Mouse (Mus musculus) kidney, postnatal 0 days (tissue): ENCODE data around the gene Pus7. TPM values are rescaled to one million over a fixed set of nuclear protein-coding genes. Genes with fewer than 3 reads are reported as not detected.

ENCODE experiments used
- ATAC-seq: fragments of 200-750 bp; cut with Nextera tagmentation; replicated peaks from 2 replicates; pipeline ENCODE4 v1.8.0; 2017; ENCODE audit warnings: low read depth, moderate number of reproducible peaks, moderate TSS enrichment, moderate library complexity; ENCODE audit not compliant: low FRiP score
- DNase-seq: peaks from one replicate; pipeline ENCODE4 v3.0.0-alpha.2; 2016; ENCODE audit warnings: low spot score
- H3K27ac ChIP-seq: fragments of 300-500 bp; sonication (generic); 2 replicates; pipeline ENCODE4 v1.5.1; 2014; ENCODE audit warnings: mild to moderate bottlenecking
- H3K27me3 ChIP-seq: fragments of 300-500 bp; sonication (generic); 2 replicates; pipeline ENCODE4 v1.6.1; 2014; ENCODE audit warnings: low read length, mixed read lengths; ENCODE audit not compliant: insufficient read depth
- H3K36me3 ChIP-seq: fragments of 300-500 bp; sonication (generic); 2 replicates; pipeline ENCODE4 v1.6.1; 2014; ENCODE audit warnings: low read length, mixed read lengths; ENCODE audit not compliant: insufficient read depth
- H3K4me1 ChIP-seq: fragments of 300-500 bp; sonication (generic); replicated peaks from 2 replicates; pipeline ENCODE4 v1.6.1; 2014; ENCODE audit warnings: antibody characterized with exemption, low read length, mixed read lengths; ENCODE audit not compliant: insufficient read depth
- H3K4me2 ChIP-seq: fragments of 300-500 bp; sonication (generic); 2 replicates; pipeline ENCODE4 v1.6.1; 2014; ENCODE audit warnings: mild to moderate bottlenecking, low read length, moderate library complexity, mixed read lengths
- H3K4me3 ChIP-seq: fragments of 300-500 bp; sonication (generic); replicated peaks from 2 replicates; pipeline ENCODE4 v1.5.1; 2014; ENCODE audit warnings: low read depth, low read length
- H3K9ac ChIP-seq: fragments of 300-500 bp; sonication (generic); 2 replicates; pipeline ENCODE4 v1.6.1; 2014; ENCODE audit warnings: low read depth, low read length
- H3K9me3 ChIP-seq: fragments of 300-500 bp; sonication (generic); replicated peaks from 2 replicates; pipeline ENCODE4 v1.6.1; 2016; ENCODE audit warnings: low read length, inconsistent platforms, mixed read lengths
- CTCF ChIP-seq: IDR thresholded peaks from 2 replicates; pipeline ENCODE4 v1.5.1; 2016; ENCODE audit warnings: antibody characterized with exemption, low read depth, mild to moderate bottlenecking, moderate library complexity
- WGBS: fragments of 180-500 bp; shearing (Covaris S2); extraction: QIAGEN DNeasy Blood & Tissue Kit; methylation state at CpG from one replicate; pipeline ENCODE4 v1.1.7; 2014; 5-methylcytosine and 5-hydroxymethylcytosine counted together
- polyA plus RNA-seq: library from polyadenylated mRNA; unstranded; fragments of >200 nt; fragmentation: Nextera tagmentation; extraction: Ambion mirVana; gene quantifications from 2 replicates; pipeline ENCODE4 v1.2.1, GENCODE M21; 2015

Pus7 gene
- polyA plus RNA-seq = 13.8 and 16.3 TPM in 2 replicates

DNA sequence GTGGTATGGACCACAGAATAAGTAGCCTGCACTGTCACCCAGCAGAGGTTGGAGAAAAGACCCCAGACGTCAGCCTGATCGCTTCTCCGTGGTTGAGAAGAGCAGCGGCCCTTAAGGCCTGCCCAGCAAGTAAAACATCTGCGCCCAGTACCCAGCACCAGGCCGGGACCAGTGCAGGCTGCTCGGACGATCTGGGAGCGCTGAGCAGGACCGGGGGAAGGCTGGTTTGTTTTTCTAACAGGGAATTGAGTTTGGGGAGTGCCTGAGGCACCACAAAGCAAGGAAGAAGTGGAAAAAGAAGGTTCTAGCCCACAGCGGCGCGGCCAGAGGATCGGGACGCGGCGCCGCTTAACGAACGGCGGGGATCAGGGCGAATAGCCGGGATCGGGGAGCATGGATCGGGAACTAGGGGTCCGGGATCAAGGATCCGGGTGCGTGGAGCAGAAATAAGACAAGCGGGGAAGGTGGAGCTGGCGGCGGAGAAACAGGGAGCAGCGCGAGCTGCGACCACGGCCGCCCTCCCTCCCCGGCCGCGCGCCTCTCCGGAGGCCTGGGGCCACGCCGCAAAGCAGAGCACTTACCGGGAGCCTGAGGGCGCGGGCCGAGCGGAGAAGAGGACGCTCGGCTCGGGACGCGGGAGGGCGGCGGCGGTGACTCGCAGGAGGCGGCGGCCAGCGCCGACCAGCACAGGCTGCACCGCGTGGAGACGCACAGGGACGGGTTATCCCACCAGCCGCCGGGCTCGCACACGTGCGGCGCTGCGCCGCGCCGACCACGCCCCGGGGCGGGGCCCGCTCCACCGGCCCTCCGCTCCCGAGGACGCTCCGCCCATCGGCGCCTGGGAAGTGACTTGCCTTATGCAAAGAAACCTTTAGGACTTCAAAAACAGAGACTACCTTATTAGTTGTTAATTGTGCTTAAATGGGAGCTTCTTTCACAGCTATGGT is at the start of gene Pus7:
Gene Pus7 (minus strand): TSS at position 781 of the 947 bp plus-strand sequence.
- ATAC-seq = peak; percentile 91
- Histone ChIP-seq H3K9ac (peak within 1 kb of the TSS; percentile 83), H3K9me3 (no peaks in the 10 kb centered on the region), H3K4me3 (peak within 1 kb of the TSS; percentile 86), H3K36me3 (no peaks in the 10 kb centered on the region), H3K27ac (peak within 1 kb of the TSS; percentile 48), H3K4me2 (peak within 1 kb of the TSS; percentile 85), H3K27me3 (no peaks in the 10 kb centered on the region), H3K4me1 (no peaks in the 10 kb centered on the region)
- under 1% methylated on average over 60 of the region's 86 CpGs for WGBS
- peak; percentile 90 for DNase-seq
- no peak for TF ChIP-seq CTCF

DNA sequence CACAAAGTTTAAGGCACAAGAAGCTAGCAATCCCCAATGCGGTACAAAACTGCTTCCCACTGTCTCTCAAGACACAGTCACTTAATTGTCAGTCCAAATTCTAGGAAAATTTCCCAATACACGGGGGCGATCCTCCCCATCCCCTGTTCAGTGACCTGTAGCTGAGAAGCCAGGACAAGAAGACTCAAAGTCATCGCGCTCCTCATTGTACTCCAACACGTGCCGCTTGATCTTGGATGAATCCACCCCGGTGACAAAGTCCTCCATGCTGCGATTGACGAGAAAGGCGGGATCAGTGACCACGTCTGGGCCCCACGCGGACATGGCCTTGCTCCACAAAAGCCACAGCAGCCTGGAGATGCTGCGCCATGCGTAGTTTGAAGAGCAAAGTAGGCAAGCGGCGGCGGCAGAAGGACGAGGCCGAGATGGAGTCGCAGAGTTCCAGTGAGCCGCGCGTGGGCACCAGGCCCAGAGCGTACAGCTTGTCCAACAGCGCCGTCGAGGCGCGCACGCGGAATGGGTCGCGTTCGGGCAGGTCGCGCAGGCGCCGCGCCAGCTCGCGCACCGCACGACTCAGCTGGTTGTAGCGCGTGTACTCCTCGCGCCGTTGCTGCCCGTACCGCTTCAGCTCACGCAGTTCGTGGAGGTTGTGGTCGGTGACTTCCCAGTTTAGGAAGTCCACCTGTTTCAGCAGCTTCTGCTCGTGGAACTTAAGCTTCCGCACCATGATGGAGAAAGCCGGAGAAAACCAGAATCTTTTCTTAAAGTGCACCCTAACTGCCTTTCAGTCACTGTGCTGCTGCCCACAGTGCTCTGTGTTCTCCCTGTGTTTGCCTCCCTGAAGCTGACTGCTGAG is 47.6 kb upstream of the Pus7 start:
- Histone ChIP-seq H3K27me3 (no peaks in the 10 kb centered on the region), H3K27ac (no peak overlapping the region), H3K36me3 (no peaks in the 10 kb centered on the region), H3K4me3 (no peak overlapping the region), H3K9me3 (no peaks in the 10 kb centered on the region), H3K4me1 (no peaks in the 10 kb centered on the region), H3K4me2 (0 out of 2 replicates have a peak overlapping the region, but pooled peaks have one; percentile 25), H3K9ac (no peak overlapping the region)
- DNase-seq (no peak), ATAC-seq (no peak)
- 49% methylated on average over 58 of the region's 58 CpGs for WGBS
- no peak for TF ChIP-seq CTCF

DNA sequence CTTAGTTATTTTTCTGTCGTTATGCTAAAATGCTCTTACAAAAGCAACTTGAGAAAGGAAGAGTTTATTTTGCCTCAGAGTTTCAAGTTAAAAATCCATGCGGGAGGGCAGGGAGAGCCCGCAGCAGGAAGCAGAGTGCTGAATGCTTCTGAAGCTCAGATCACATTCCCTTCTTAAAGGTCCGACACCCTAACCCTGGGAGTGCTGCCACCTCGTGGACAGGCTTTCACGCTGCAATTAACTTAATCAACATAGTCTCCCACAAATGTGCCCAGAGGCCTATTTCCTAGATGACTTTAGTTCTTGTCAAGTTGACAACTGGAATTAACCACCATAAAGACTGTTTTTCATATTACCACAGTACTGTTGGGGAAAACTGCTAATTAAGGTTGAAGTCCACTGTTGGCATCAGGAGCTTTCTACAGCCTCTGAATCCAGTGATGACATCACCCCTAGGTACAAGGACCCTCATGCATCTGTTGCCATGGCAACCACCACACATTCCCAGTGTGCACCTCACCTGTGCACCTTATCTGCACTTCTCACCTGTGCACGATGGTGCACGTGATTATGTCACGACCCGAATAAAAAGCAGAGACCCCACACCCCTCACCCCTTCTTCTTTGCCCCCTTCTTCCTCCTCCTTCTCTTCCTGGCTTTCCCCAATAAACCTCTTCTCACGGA is 43.0 kb upstream of the Pus7 start:
- no peak overlapping the region for H3K9ac ChIP-seq
- TF ChIP-seq CTCF = peak; percentile 87
- peak; percentile 36; the same call in 1 of the 2 replicates for ATAC-seq
- 32% methylated on average over 11 of the region's 11 CpGs for WGBS
- H3K27ac ChIP-seq = no peak overlapping the region
- no peak overlapping the region for H3K4me2 ChIP-seq
- H3K4me3 ChIP-seq = no peak overlapping the region
- H3K9me3 ChIP-seq = no peaks in the 10 kb centered on the region
- H3K4me1 ChIP-seq = no peaks in the 10 kb centered on the region
- DNase-seq = peak; percentile 83
- H3K27me3 ChIP-seq = no peaks in the 10 kb centered on the region
- no peaks in the 10 kb centered on the region for H3K36me3 ChIP-seq

- 77% methylated on average over 8 of the region's 8 CpGs for WGBS
- DNase-seq = no peak
Observed at GRCm38 (mm10) chr5:23824171-23824733, 40.7 kb upstream of the Pus7 start.

GRCm38 (mm10) chr5:23822306-23822705 is 38.8 kb upstream of the Pus7 start:
- 77% methylated on average over 11 of the region's 11 CpGs for WGBS
- Histone ChIP-seq H3K27me3 (no peaks in the 10 kb centered on the region), H3K9ac (no peak overlapping the region), H3K4me2 (no peak overlapping the region), H3K27ac (no peak overlapping the region), H3K4me1 (no peaks in the 10 kb centered on the region), H3K9me3 (no peaks in the 10 kb centered on the region), H3K4me3 (no peak overlapping the region), H3K36me3 (peaks cover 14% of the 10 kb centered on the region; the same call in 1 of the 2 replicates)
- no peak for ATAC-seq
- DNase-seq = no peak
- no peak for TF ChIP-seq CTCF

More at GRCm38 (mm10) chr5:23824171-23824733, 40.7 kb upstream of the Pus7 start:
- no peak overlapping the region for H3K4me2 ChIP-seq
- H3K9me3 ChIP-seq = no peaks in the 10 kb centered on the region
- no peak for TF ChIP-seq CTCF
- peaks cover 3% of the 10 kb centered on the region; the same call in 1 of the 2 replicates for H3K36me3 ChIP-seq
- H3K4me3 ChIP-seq = no peak overlapping the region
- no peaks in the 10 kb centered on the region for H3K4me1 ChIP-seq
- H3K9ac ChIP-seq = no peak overlapping the region
- no peak overlapping the region for H3K27ac ChIP-seq
- H3K27me3 ChIP-seq = no peaks in the 10 kb centered on the region
- ATAC-seq = no peak
